In the genomic region with DNA sequence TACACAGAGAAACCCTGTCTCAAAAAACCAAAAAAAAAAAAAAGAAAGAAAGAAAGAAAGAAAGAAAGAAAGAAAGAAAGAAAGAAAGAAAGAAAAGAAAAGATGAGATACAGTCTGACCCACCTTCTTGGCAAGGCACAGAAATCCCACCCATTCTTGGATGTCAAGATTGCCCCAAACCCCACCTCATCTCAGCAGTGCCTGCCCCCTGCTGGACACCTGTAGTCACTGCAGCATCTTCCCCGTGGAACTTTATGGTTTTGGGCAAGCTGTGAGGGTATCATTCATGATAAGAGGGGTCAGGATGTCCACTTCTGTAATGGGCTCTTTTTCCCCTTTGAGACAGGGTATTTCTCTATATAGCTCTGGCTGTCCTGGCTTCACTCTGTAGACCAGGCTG, we compare ENCODE assay signal across 10 mouse cellular contexts. TPM values are rescaled to one million over a fixed set of nuclear protein-coding genes. Genes with fewer than 3 reads are reported as not detected.
DNase-seq lines count a peak whose midpoint lies in the region; ATAC-seq and TF ChIP-seq lines count a peak whose summit lies in the region.
"Had no signal": no experiment of that assay in that cellular context is flagged by ENCODE, and none has a peak within 500 bp of the region (broad histone marks: within the 10 kb centered on the region; RNA-seq: fewer than 3 reads in every experiment).

No protein-coding gene starts in this region.

- TF ChIP-seq CTCF in cerebellum, adult 2 months (IDR thresholded peaks at IDR 0.05; ENCODE audit: borderline replicate concordance, insufficient read depth, low read depth, low read length) = peak; percentile 71
- peak; percentile 76; the same call in 1 of the 2 replicates for TF ChIP-seq CTCF in embryonic fibroblast, embryonic 13.5 days (IDR thresholded peaks at IDR 0.05; ENCODE audit: borderline replicate concordance, insufficient read depth, low read length)
- peak; percentile 83; the same call in 1 of the 2 replicates for TF ChIP-seq CTCF in small intestine, adult 2 months (IDR thresholded peaks at IDR 0.05; ENCODE audit: extremely low read depth, insufficient read length, insufficient replicate concordance, low read depth, low read length)

- DNase-seq in cerebellum, adult 2 months = no peak
- DNase-seq in cerebellum, adult 11 months = no peak
- DNase-seq in lung, postnatal 36 days = peak; percentile 20
- no peak for DNase-seq in lung, postnatal 25 days (ENCODE audit: low spot score)
- no peak for DNase-seq in midbrain, embryonic 11.5 days (ENCODE audit: low spot score, missing footprints)
- DNase-seq in right cerebral cortex, adult 2 months (ENCODE audit: low spot score in 2 of 2) = no peak
- DNase-seq: heart, postnatal 10 days had no signal

- H3K4me2 ChIP-seq in midbrain, embryonic 11.5 days = no peak overlapping the region

- H3K4me1 ChIP-seq in cerebellum, adult 2 months (ENCODE audit: control insufficient read depth, insufficient read depth, low read length) = no peaks in the 10 kb centered on the region
- no peaks in the 10 kb centered on the region for H3K4me1 ChIP-seq in embryonic fibroblast, embryonic 13.5 days (ENCODE audit: control insufficient read depth, insufficient read depth, low read length)
- peaks cover 52% of the 10 kb centered on the region for H3K4me1 ChIP-seq in small intestine, adult 2 months (ENCODE audit: control insufficient read depth, insufficient read depth, insufficient read length, low read length)
- H3K4me1 ChIP-seq in midbrain, embryonic 11.5 days (ENCODE audit: control insufficient read depth, insufficient read depth, low read length) = no peaks in the 10 kb centered on the region

- WGBS in cerebellum, adult 2 months = 9% methylated on average over 1 of the region's 1 CpGs
- WGBS in small intestine, adult 2 months = 0% methylated on average over 1 of the region's 1 CpGs
- WGBS in midbrain, embryonic 11.5 days = 5% methylated on average over 1 of the region's 1 CpGs

- no peaks in the 10 kb centered on the region for H3K36me3 ChIP-seq in small intestine, adult 2 months (ENCODE audit: control insufficient read depth, insufficient read depth, low read length)
- peaks cover under 1% of the 10 kb centered on the region; the same call in 1 of the 2 replicates for H3K36me3 ChIP-seq in midbrain, embryonic 11.5 days (ENCODE audit: control insufficient read depth, insufficient read depth, low read length)

- H3K9ac ChIP-seq in midbrain, embryonic 11.5 days (ENCODE audit: low read length) = no peak overlapping the region

- no peak overlapping the region for H3K4me3 ChIP-seq in cerebellum, adult 2 months (replicated peaks; ENCODE audit: insufficient read depth, low read depth, low read length)
- H3K4me3 ChIP-seq in embryonic fibroblast, embryonic 13.5 days (ENCODE audit: insufficient read depth, low read length) = no peak overlapping the region
- no peak overlapping the region for H3K4me3 ChIP-seq in small intestine, adult 2 months (ENCODE audit: low read depth, low read length)
- H3K4me3 ChIP-seq in midbrain, embryonic 11.5 days (ENCODE audit: low read depth, low read length) = no peak overlapping the region
- H3K4me3 ChIP-seq: forebrain, embryonic 10.5 days had no signal

- TF ChIP-seq POLR2A in cerebellum, adult 2 months (IDR thresholded peaks at IDR 0.05; ENCODE audit: borderline replicate concordance, insufficient read depth, low read length) = no peak
- no peak for TF ChIP-seq POLR2A in embryonic fibroblast, embryonic 13.5 days (IDR thresholded peaks at IDR 0.05; ENCODE audit: low read depth, low read length)
- no peak for TF ChIP-seq POLR2A in small intestine, adult 2 months (IDR thresholded peaks at IDR 0.05; ENCODE audit: low read depth, low read length)

- H3K9me3 ChIP-seq in midbrain, embryonic 11.5 days (ENCODE audit: control insufficient read depth, low read length) = no peaks in the 10 kb centered on the region
- H3K9me3 ChIP-seq: forebrain, embryonic 10.5 days had no signal

- H3K27ac ChIP-seq in cerebellum, adult 2 months (ENCODE audit: insufficient read depth, low read length) = no peak overlapping the region
- no peak overlapping the region for H3K27ac ChIP-seq in embryonic fibroblast, embryonic 13.5 days (ENCODE audit: insufficient read depth, low read length)
- no peak overlapping the region for H3K27ac ChIP-seq in small intestine, adult 2 months (ENCODE audit: insufficient read depth, low read depth, low read length)
- no peak overlapping the region for H3K27ac ChIP-seq in midbrain, embryonic 11.5 days (ENCODE audit: low read depth, low read length)
- H3K27ac ChIP-seq: forebrain, embryonic 10.5 days had no signal

- H3K27me3 ChIP-seq in cerebellum, adult 2 months (ENCODE audit: control insufficient read depth, insufficient read depth, low read length) = no peaks in the 10 kb centered on the region
- no peaks in the 10 kb centered on the region for H3K27me3 ChIP-seq in small intestine, adult 2 months (ENCODE audit: control insufficient read depth, insufficient read depth, low read length)
- no peaks in the 10 kb centered on the region; the same call in 1 of the 2 replicates for H3K27me3 ChIP-seq in midbrain, embryonic 11.5 days (ENCODE audit: control insufficient read depth, insufficient read depth, low read length)

- ATAC-seq in midbrain, embryonic 11.5 days (ENCODE audit: low FRiP score) = no peak

RNA-seq across cellular contexts. Expression of gene Tmem184a, which starts 2.4 kb away (rescaled TPM):
- 0.54 and 0.71 TPM in 2 replicates for polyA plus RNA-seq in cerebellum, adult 2 months (2012; rRNA removed)
- not detected in 2 replicates for polyA plus RNA-seq in embryonic fibroblast, embryonic 13.5 days (2011; ENCODE audit: insufficient read length, low read depth, missing spikeins)
- 277 and 416 TPM in 2 replicates for polyA plus RNA-seq in small intestine, adult 2 months (2012; rRNA removed)
- polyA plus RNA-seq in midbrain, embryonic 11.5 days (2014; fragmentation: Nextera tagmentation; extraction: Ambion mirVana) = 0.60 and 0.86 TPM in 2 replicates

RNA-seq across cellular contexts. Expression of gene Gm26938, which starts 8.9 kb away (rescaled TPM):
- polyA plus RNA-seq in cerebellum, adult 2 months (2012; rRNA removed) = not detected in 2 replicates
- not detected in 2 replicates for polyA plus RNA-seq in embryonic fibroblast, embryonic 13.5 days (2011; ENCODE audit: insufficient read length, low read depth, missing spikeins)
- polyA plus RNA-seq in small intestine, adult 2 months (2012; rRNA removed) = 0.28 TPM in 1 of 2 replicates, not detected in the other
- polyA plus RNA-seq in midbrain, embryonic 11.5 days (2014; fragmentation: Nextera tagmentation; extraction: Ambion mirVana) = not detected in 2 replicates

RNA-seq across cellular contexts. Expression of gene Psmg3, which starts 9.4 kb away (rescaled TPM):
- 33.9 and 36.3 TPM in 2 replicates for polyA plus RNA-seq in cerebellum, adult 2 months (2012; rRNA removed)
- 15.3 and 15.8 TPM in 2 replicates for polyA plus RNA-seq in embryonic fibroblast, embryonic 13.5 days (2011; ENCODE audit: insufficient read length, low read depth, missing spikeins)
- 18.2 and 20.9 TPM in 2 replicates for polyA plus RNA-seq in small intestine, adult 2 months (2012; rRNA removed)
- polyA plus RNA-seq in midbrain, embryonic 11.5 days (2014; fragmentation: Nextera tagmentation; extraction: Ambion mirVana) = 72.2 and 81.2 TPM in 2 replicates

RNA-seq across cellular contexts. Expression of gene Mafk, which starts 26.0 kb away (rescaled TPM):
- polyA plus RNA-seq in cerebellum, adult 2 months (2012; rRNA removed) = 6.8 and 7.8 TPM in 2 replicates
- polyA plus RNA-seq in embryonic fibroblast, embryonic 13.5 days (2011; ENCODE audit: insufficient read length, low read depth, missing spikeins) = 12.9 and 17.4 TPM in 2 replicates
- 27.1 and 70.9 TPM in 2 replicates for polyA plus RNA-seq in small intestine, adult 2 months (2012; rRNA removed)
- 5.0 and 5.1 TPM in 2 replicates for polyA plus RNA-seq in midbrain, embryonic 11.5 days (2014; fragmentation: Nextera tagmentation; extraction: Ambion mirVana)

RNA-seq across cellular contexts. Expression of gene Ints1, which starts 41.8 kb away (rescaled TPM):
- 64.4 and 70.8 TPM in 2 replicates for polyA plus RNA-seq in cerebellum, adult 2 months (2012; rRNA removed)
- polyA plus RNA-seq in embryonic fibroblast, embryonic 13.5 days (2011; ENCODE audit: insufficient read length, low read depth, missing spikeins) = 40.0 and 43.6 TPM in 2 replicates
- 46.9 and 86.6 TPM in 2 replicates for polyA plus RNA-seq in small intestine, adult 2 months (2012; rRNA removed)
- polyA plus RNA-seq in midbrain, embryonic 11.5 days (2014; fragmentation: Nextera tagmentation; extraction: Ambion mirVana) = 23.8 and 26.3 TPM in 2 replicates

Comparison
In these comparisons a context has a peak if more than half of its experiments do, and no peak if none do; other contexts are left out.
1. RNA of gene Tmem184a, which starts 2.4 kb away (polyA plus RNA-seq): 277 to 416 TPM in small intestine, adult 2 months; not detected in embryonic fibroblast, embryonic 13.5 days, 0.60 to 0.86 TPM in midbrain, embryonic 11.5 days and 0.54 to 0.71 TPM in cerebellum, adult 2 months; every median in the first group is over 100 times any median in the second.
2. Peak in every context shown above with its lines, with median percentiles within 50 percentile points of each other: CTCF ChIP-seq.